Mouse (Mus musculus): ENCODE measurements around the gene Adamts17. TPM values are rescaled to one million over a fixed set of nuclear protein-coding genes. Genes with fewer than 3 reads are reported as not detected.

The Adamts17 gene
- polyA plus RNA-seq, 1 experiment from 2014 or later = 5.0 TPM

- H3K9ac ChIP-seq = no peak overlapping the region
- H3K27me3 ChIP-seq (ENCODE audit: control insufficient read depth, insufficient read depth, low read length) = no peaks in the 10 kb centered on the region
- WGBS = 32% methylated on average over 6 of the region's 6 CpGs
- H3K36me3 ChIP-seq (replicated peaks; ENCODE audit: control insufficient read depth, insufficient read depth) = no peaks in the 10 kb centered on the region
- 0 out of 2 replicates have a peak, but pooled peaks have one; percentile 40 for ATAC-seq (ENCODE audit: low FRiP score)
- no peak overlapping the region for H3K4me2 ChIP-seq (replicated peaks)
- no peaks in the 10 kb centered on the region for H3K9me3 ChIP-seq (ENCODE audit: control insufficient read depth, low read length)
- no peak overlapping the region for H3K4me3 ChIP-seq (replicated peaks; ENCODE audit: low read length)
- DNase-seq (ENCODE audit: low spot score) = peak; percentile 29
- no peaks in the 10 kb centered on the region for H3K4me1 ChIP-seq (replicated peaks; ENCODE audit: control insufficient read depth, insufficient read depth, low read length)
- no peak overlapping the region for H3K27ac ChIP-seq
Measured at GRCm38 (mm10) chr7:67087759-67088158, 248.2 kb downstream of the Adamts17 start.

- Histone ChIP-seq H3K9ac (no peak overlapping the region), H3K4me2 (replicated peaks) (no peak overlapping the region), H3K4me3 (replicated peaks; ENCODE audit: low read length) (no peak overlapping the region), H3K27ac (no peak overlapping the region), H3K9me3 (ENCODE audit: control insufficient read depth, low read length) (no peaks in the 10 kb centered on the region), H3K36me3 (replicated peaks; ENCODE audit: control insufficient read depth, insufficient read depth) (no peaks in the 10 kb centered on the region), H3K4me1 (replicated peaks; ENCODE audit: control insufficient read depth, insufficient read depth, low read length) (no peaks in the 10 kb centered on the region), H3K27me3 (ENCODE audit: control insufficient read depth, insufficient read depth, low read length) (no peaks in the 10 kb centered on the region)
- ATAC-seq (ENCODE audit: low FRiP score) (no peak), DNase-seq (ENCODE audit: low spot score) (no peak)
- WGBS = 71% methylated on average over 2 of the region's 2 CpGs
Measured at GRCm38 (mm10) chr7:67097096-67097495, 257.6 kb downstream of the Adamts17 start.

GRCm38 (mm10) chr7:67101418-67101973 is 262.0 kb downstream of the Adamts17 start:
- DNase-seq (ENCODE audit: low spot score) = no peak
- no peaks in the 10 kb centered on the region for H3K4me1 ChIP-seq (replicated peaks; ENCODE audit: control insufficient read depth, insufficient read depth, low read length)
- H3K36me3 ChIP-seq (replicated peaks; ENCODE audit: control insufficient read depth, insufficient read depth) = no peaks in the 10 kb centered on the region
- ATAC-seq (ENCODE audit: low FRiP score) = no peak
- H3K9me3 ChIP-seq (ENCODE audit: control insufficient read depth, low read length) = no peaks in the 10 kb centered on the region
- H3K4me3 ChIP-seq (replicated peaks; ENCODE audit: low read length) = no peak overlapping the region
- H3K27me3 ChIP-seq (ENCODE audit: control insufficient read depth, insufficient read depth, low read length) = no peaks in the 10 kb centered on the region
- no peak overlapping the region for H3K4me2 ChIP-seq (replicated peaks)
- H3K9ac ChIP-seq = no peak overlapping the region
- H3K27ac ChIP-seq = no peak overlapping the region
- 79% methylated on average over 3 of the region's 3 CpGs for WGBS

- Histone ChIP-seq H3K9me3 (ENCODE audit: control insufficient read depth, low read length) (no peaks in the 10 kb centered on the region), H3K4me1 (replicated peaks; ENCODE audit: control insufficient read depth, insufficient read depth, low read length) (0 out of 2 replicates have a peak, but pooled peaks cover 5% of the 10 kb centered on the region), H3K4me3 (replicated peaks; ENCODE audit: low read length) (no peak overlapping the region), H3K27me3 (ENCODE audit: control insufficient read depth, insufficient read depth, low read length) (no peaks in the 10 kb centered on the region), H3K36me3 (replicated peaks; ENCODE audit: control insufficient read depth, insufficient read depth) (no peaks in the 10 kb centered on the region), H3K27ac (peak overlapping the region; percentile 23; the same call in 1 of the 2 replicates), H3K9ac (no peak overlapping the region), H3K4me2 (replicated peaks) (peak overlapping the region; percentile 1; the same call in 1 of the 2 replicates)
- 71% methylated on average over 12 of the region's 12 CpGs for WGBS
- DNase-seq (ENCODE audit: low spot score) (peak; percentile 50), ATAC-seq (ENCODE audit: low FRiP score) (peak; percentile 80)
Measured at GRCm38 (mm10) chr7:67110551-67111159, 271.1 kb downstream of the Adamts17 start.

- 0 out of 2 replicates have a peak, but pooled peaks cover 5% of the 10 kb centered on the region for H3K4me1 ChIP-seq (replicated peaks; ENCODE audit: control insufficient read depth, insufficient read depth, low read length)
- DNase-seq (ENCODE audit: low spot score) (no peak), ATAC-seq (ENCODE audit: low FRiP score) (no peak)
- no peak overlapping the region for H3K27ac ChIP-seq
- H3K27me3 ChIP-seq (ENCODE audit: control insufficient read depth, insufficient read depth, low read length) = no peaks in the 10 kb centered on the region
- WGBS = 72% methylated on average over 14 of the region's 14 CpGs
- no peak overlapping the region for H3K9ac ChIP-seq
- H3K9me3 ChIP-seq (ENCODE audit: control insufficient read depth, low read length) = no peaks in the 10 kb centered on the region
- no peaks in the 10 kb centered on the region for H3K36me3 ChIP-seq (replicated peaks; ENCODE audit: control insufficient read depth, insufficient read depth)
- no peak overlapping the region for H3K4me3 ChIP-seq (replicated peaks; ENCODE audit: low read length)
- H3K4me2 ChIP-seq (replicated peaks) = no peak overlapping the region
Measured at GRCm38 (mm10) chr7:67112495-67113216, 273.1 kb downstream of the Adamts17 start.

GRCm38 (mm10) chr7:67114056-67114455 is 274.5 kb downstream of the Adamts17 start:
- WGBS = 97% methylated on average over 3 of the region's 3 CpGs
- no peak overlapping the region for H3K4me3 ChIP-seq (replicated peaks; ENCODE audit: low read length)
- no peaks in the 10 kb centered on the region for H3K27me3 ChIP-seq (ENCODE audit: control insufficient read depth, insufficient read depth, low read length)
- H3K9ac ChIP-seq = no peak overlapping the region
- peak; percentile 44 for DNase-seq (ENCODE audit: low spot score)
- no peak for ATAC-seq (ENCODE audit: low FRiP score)
- H3K9me3 ChIP-seq (ENCODE audit: control insufficient read depth, low read length) = no peaks in the 10 kb centered on the region
- H3K36me3 ChIP-seq (replicated peaks; ENCODE audit: control insufficient read depth, insufficient read depth) = no peaks in the 10 kb centered on the region
- 0 out of 2 replicates have a peak, but pooled peaks cover 5% of the 10 kb centered on the region for H3K4me1 ChIP-seq (replicated peaks; ENCODE audit: control insufficient read depth, insufficient read depth, low read length)
- H3K4me2 ChIP-seq (replicated peaks) = no peak overlapping the region
- H3K27ac ChIP-seq = no peak overlapping the region

- ATAC-seq (ENCODE audit: low FRiP score) (no peak), DNase-seq (ENCODE audit: low spot score) (no peak)
- H3K27ac ChIP-seq = no peak overlapping the region
- H3K36me3 ChIP-seq (replicated peaks; ENCODE audit: control insufficient read depth, insufficient read depth) = no peaks in the 10 kb centered on the region
- no peaks in the 10 kb centered on the region for H3K27me3 ChIP-seq (ENCODE audit: control insufficient read depth, insufficient read depth, low read length)
- 0 out of 2 replicates have a peak, but pooled peaks cover under 1% of the 10 kb centered on the region for H3K4me1 ChIP-seq (replicated peaks; ENCODE audit: control insufficient read depth, insufficient read depth, low read length)
- no peak overlapping the region for H3K4me2 ChIP-seq (replicated peaks)
- H3K9ac ChIP-seq = no peak overlapping the region
- no peaks in the 10 kb centered on the region for H3K9me3 ChIP-seq (ENCODE audit: control insufficient read depth, low read length)
- no peak overlapping the region for H3K4me3 ChIP-seq (replicated peaks; ENCODE audit: low read length)
- 92% methylated on average over 3 of the region's 3 CpGs for WGBS
Measured at GRCm38 (mm10) chr7:67115056-67115455, 275.5 kb downstream of the Adamts17 start.

GRCm38 (mm10) chr7:67135140-67135539 is 295.6 kb downstream of the Adamts17 start:
- Histone ChIP-seq H3K4me2 (replicated peaks) (no peak overlapping the region), H3K27ac (no peak overlapping the region), H3K4me3 (replicated peaks; ENCODE audit: low read length) (no peak overlapping the region), H3K36me3 (replicated peaks; ENCODE audit: control insufficient read depth, insufficient read depth) (no peaks in the 10 kb centered on the region), H3K27me3 (ENCODE audit: control insufficient read depth, insufficient read depth, low read length) (no peaks in the 10 kb centered on the region), H3K9ac (no peak overlapping the region), H3K4me1 (replicated peaks; ENCODE audit: control insufficient read depth, insufficient read depth, low read length) (no peaks in the 10 kb centered on the region), H3K9me3 (ENCODE audit: control insufficient read depth, low read length) (no peaks in the 10 kb centered on the region)
- WGBS = 84% methylated on average over 2 of the region's 2 CpGs
- ATAC-seq (ENCODE audit: low FRiP score) (no peak), DNase-seq (ENCODE audit: low spot score) (no peak)

- ATAC-seq (ENCODE audit: low FRiP score) (no peak), DNase-seq (ENCODE audit: low spot score) (no peak)
- Histone ChIP-seq H3K4me1 (replicated peaks; ENCODE audit: control insufficient read depth, insufficient read depth, low read length) (peaks cover 10% of the 10 kb centered on the region), H3K27ac (0 out of 2 replicates have a peak overlapping the region, but pooled peaks have one; percentile 5), H3K36me3 (replicated peaks; ENCODE audit: control insufficient read depth, insufficient read depth) (no peaks in the 10 kb centered on the region), H3K27me3 (ENCODE audit: control insufficient read depth, insufficient read depth, low read length) (no peaks in the 10 kb centered on the region), H3K4me3 (replicated peaks; ENCODE audit: low read length) (no peak overlapping the region), H3K9ac (no peak overlapping the region), H3K9me3 (ENCODE audit: control insufficient read depth, low read length) (no peaks in the 10 kb centered on the region), H3K4me2 (replicated peaks) (no peak overlapping the region)
- WGBS = 27% methylated on average over 11 of the region's 11 CpGs
Measured at GRCm38 (mm10) chr7:67142347-67143015, 302.9 kb downstream of the Adamts17 start.

Measured in hindbrain, embryonic 14.5 days (tissue).